Mouse (Mus musculus) cortical plate, adult 2 months (tissue): Measurements from ENCODE around the gene Irgm2. TPM values are rescaled to one million over a fixed set of nuclear protein-coding genes. Genes with fewer than 3 reads are reported as not detected.

Source experiments
- H3K27ac ChIP-seq: fragments of 200-500 bp; 2 replicates; pipeline ENCODE4 v1.5.1; 2012; ENCODE audit warnings: low read length, control low read depth, inconsistent platforms; ENCODE audit not compliant: insufficient read depth
- H3K4me1 ChIP-seq: fragments of 200-500 bp; 2 replicates; pipeline ENCODE4 v1.6.1; 2011; ENCODE audit warnings: low read length; ENCODE audit not compliant: control insufficient read depth, insufficient read depth
- H3K4me3 ChIP-seq: fragments of 200-500 bp; 2 replicates; pipeline ENCODE4 v1.5.1; 2011; ENCODE audit warnings: mild to moderate bottlenecking, low read length, control low read depth; ENCODE audit not compliant: insufficient read depth
- CTCF ChIP-seq: fragments of 200-500 bp; IDR thresholded peaks from 2 replicates; pipeline ENCODE4 v1.5.1; 2011; ENCODE audit warnings: mild to moderate bottlenecking, control low read depth, low read length; ENCODE audit not compliant: insufficient read depth; ENCODE audit errors: extremely low read depth
- POLR2A ChIP-seq: fragments of 200-500 bp; IDR thresholded peaks from 2 replicates; pipeline ENCODE4 v1.6.1; 2011; ENCODE audit warnings: mild to moderate bottlenecking, low read length, control low read depth; ENCODE audit not compliant: insufficient read depth; ENCODE audit errors: extremely low read depth
- polyA plus RNA-seq: library from polyadenylated mRNA; depleted of rRNA; stranded (reverse); fragments of >200 nt; gene quantifications from 2 replicates; pipeline ENCODE4 v1.2.3, GENCODE M21; 2012

The Irgm2 gene
- polyA plus RNA-seq, 1 experiment, result 5.7 TPM

- Histone ChIP-seq H3K4me3 (no peak overlapping the region), H3K4me1 (no peaks in the 10 kb centered on the region), H3K27ac (no peak overlapping the region)
- no peak for TF ChIP-seq CTCF
- TF ChIP-seq POLR2A, result no peak
These were observed 18.7 kb upstream of the Irgm2 start for GRCm38 (mm10) chr11:58180756-58181155.

- H3K4me1 ChIP-seq, result no peaks in the 10 kb centered on the region
- no peak for TF ChIP-seq POLR2A
- TF ChIP-seq CTCF, result no peak
- H3K27ac ChIP-seq, result no peak overlapping the region
- no peak overlapping the region for H3K4me3 ChIP-seq
These were observed 15.8 kb upstream of the Irgm2 start for GRCm38 (mm10) chr11:58183579-58183978.

GRCm38 (mm10) chr11:58189675-58190074, 9.7 kb upstream of the Irgm2 start:
- peaks cover 2% of the 10 kb centered on the region; the same call in 1 of the 2 replicates for H3K4me1 ChIP-seq
- no peak for TF ChIP-seq POLR2A
- no peak for TF ChIP-seq CTCF
- no peak overlapping the region for H3K27ac ChIP-seq
- no peak overlapping the region for H3K4me3 ChIP-seq

GRCm38 (mm10) chr11:58193326-58193725, 6.1 kb upstream of the Irgm2 start:
- H3K4me3 ChIP-seq, result no peak overlapping the region
- TF ChIP-seq CTCF (no peak), POLR2A (no peak)

GRCm38 (mm10) chr11:58193860-58194520, 5.4 kb upstream of the Irgm2 start:
- H3K4me3 ChIP-seq, result no peak overlapping the region
- H3K4me1 ChIP-seq, result peaks cover 2% of the 10 kb centered on the region; the same call in 1 of the 2 replicates
- H3K27ac ChIP-seq, result no peak overlapping the region
- TF ChIP-seq POLR2A (no peak), CTCF (no peak)

More at GRCm38 (mm10) chr11:58193326-58193725, 6.1 kb upstream of the Irgm2 start:
- Histone ChIP-seq H3K4me1 (peaks cover 2% of the 10 kb centered on the region; the same call in 1 of the 2 replicates), H3K27ac (no peak overlapping the region)

- TF ChIP-seq POLR2A (no peak), CTCF (no peak)
- H3K4me1 ChIP-seq, result 0 out of 2 replicates have a peak, but pooled peaks cover 1% of the 10 kb centered on the region
- no peak overlapping the region for H3K27ac ChIP-seq
- peak overlapping the region; percentile 49; the same call in 1 of the 2 replicates for H3K4me3 ChIP-seq
These were observed 755 bp upstream of the Irgm2 start for GRCm38 (mm10) chr11:58198663-58199062.

GRCm38 (mm10) chr11:58200226-58200625, 808 bp downstream of the Irgm2 start:
- H3K4me1 ChIP-seq, result 0 out of 2 replicates have a peak, but pooled peaks cover 1% of the 10 kb centered on the region
- no peak overlapping the region for H3K27ac ChIP-seq
- no peak for TF ChIP-seq CTCF
- TF ChIP-seq POLR2A, result no peak
- H3K4me3 ChIP-seq, result peak overlapping the region; percentile 49; the same call in 1 of the 2 replicates

GRCm38 (mm10) chr11:58201052-58201451, 1.6 kb downstream of the Irgm2 start:
- Histone ChIP-seq H3K4me3 (no peak overlapping the region), H3K4me1 (0 out of 2 replicates have a peak, but pooled peaks cover 1% of the 10 kb centered on the region), H3K27ac (no peak overlapping the region)
- no peak for TF ChIP-seq POLR2A
- no peak for TF ChIP-seq CTCF

GRCm38 (mm10) chr11:58210321-58210886, 11.0 kb downstream of the Irgm2 start:
- TF ChIP-seq POLR2A, result no peak
- no peak for TF ChIP-seq CTCF
- Histone ChIP-seq H3K27ac (no peak overlapping the region), H3K4me1 (no peaks in the 10 kb centered on the region), H3K4me3 (no peak overlapping the region)
